14 mouse cellular contexts compared by ENCODE assay signal in genomic region chr2:166703491-166703890, GRCm38 (mm10). TPM values are rescaled to one million over a fixed set of nuclear protein-coding genes. Genes with fewer than 3 reads are reported as not detected.
DNase-seq lines count a peak whose midpoint lies in the region; ATAC-seq lines count a peak whose summit lies in the region.
"Had no signal": no experiment of that assay in that cellular context is flagged by ENCODE, and none has a peak within 500 bp of the region (broad histone marks: within the 10 kb centered on the region; RNA-seq: fewer than 3 reads in every experiment).

No protein-coding gene starts in this region.

- WGBS in kidney, embryonic 15.5 days, result 70% methylated on average over 3 of the region's 3 CpGs

- peaks cover 6% of the 10 kb centered on the region for H3K36me3 ChIP-seq in kidney, embryonic 15.5 days
- H3K36me3 ChIP-seq: midbrain, embryonic 15.5 days had no signal

- no peak overlapping the region for H3K4me2 ChIP-seq in kidney, embryonic 15.5 days
- H3K4me2 ChIP-seq: forebrain, embryonic 13.5 days; hindbrain, embryonic 12.5 days; midbrain, embryonic 15.5 days; neural tube, embryonic 13.5 days had no signal

- no peak for DNase-seq in kidney, postnatal 4 days
- DNase-seq in c-Kit-positive CD71-positive TER-119-negative erythroid progenitor cells, embryonic 14.5 days (ENCODE audit: low read depth), result peak; percentile 78
- peak; percentile 92 for DNase-seq in liver
- DNase-seq in spleen, postnatal 10 days (ENCODE audit: low spot score in 2 of 2), result peak; percentile 49 to 76
- no peak for DNase-seq in right cerebral cortex, adult 2 months (ENCODE audit: low spot score in 2 of 2)
- DNase-seq in frontal cortex, postnatal 25 days (ENCODE audit: low spot score in 2 of 2), result no peak
- DNase-seq in cerebellum, postnatal 10 days, result no peak
- DNase-seq: gastrocnemius, postnatal 10 days; left cerebral cortex, postnatal 4 days had no signal

- no peak overlapping the region for H3K9ac ChIP-seq in kidney, embryonic 15.5 days
- H3K9ac ChIP-seq: forebrain, embryonic 13.5 days; hindbrain, embryonic 12.5 days; midbrain, embryonic 15.5 days; neural tube, embryonic 13.5 days had no signal

- H3K27ac ChIP-seq in kidney, embryonic 15.5 days, result no peak overlapping the region
- H3K27ac ChIP-seq: forebrain, embryonic 13.5 days; hindbrain, embryonic 12.5 days; midbrain, embryonic 15.5 days; neural tube, embryonic 13.5 days had no signal

- 0 out of 2 replicates have a peak, but pooled peaks cover 3% of the 10 kb centered on the region for H3K27me3 ChIP-seq in kidney, embryonic 15.5 days
- H3K27me3 ChIP-seq: forebrain, embryonic 13.5 days; hindbrain, embryonic 12.5 days; midbrain, embryonic 15.5 days; neural tube, embryonic 13.5 days had no signal

- peak; percentile 68; the same call in 1 of the 2 replicates for ATAC-seq in kidney, embryonic 15.5 days (replicated peaks; ENCODE audit: low FRiP score)
- ATAC-seq: forebrain, embryonic 13.5 days; midbrain, embryonic 15.5 days had no signal

- no peak overlapping the region for H3K4me3 ChIP-seq in kidney, embryonic 15.5 days (replicated peaks)
- H3K4me3 ChIP-seq: forebrain, embryonic 13.5 days; hindbrain, embryonic 12.5 days; midbrain, embryonic 15.5 days; neural tube, embryonic 13.5 days had no signal

- H3K4me1 ChIP-seq in kidney, embryonic 15.5 days, result peaks cover 35% of the 10 kb centered on the region
- H3K4me1 ChIP-seq: midbrain, embryonic 15.5 days had no signal

- H3K9me3 ChIP-seq in kidney, embryonic 15.5 days (replicated peaks), result no peaks in the 10 kb centered on the region
- H3K9me3 ChIP-seq: forebrain, embryonic 13.5 days; hindbrain, embryonic 12.5 days; midbrain, embryonic 15.5 days; neural tube, embryonic 13.5 days had no signal

RNA-seq across cellular contexts. Expression of gene Prex1, which starts 10.1 kb away (rescaled TPM):
- 16.0 TPM in 2 replicates for polyA plus RNA-seq in kidney, embryonic 15.5 days (2015; fragmentation: Nextera tagmentation; extraction: Ambion mirVana)

Comparison
In these comparisons a context has a peak if more than half of its experiments do, and no peak if none do; other contexts are left out.
1. DNase-seq: peak in c-Kit-positive CD71-positive TER-119-negative erythroid progenitor cells, embryonic 14.5 days (single experiment), liver (single experiment) and spleen, postnatal 10 days (2 of 2); none in kidney, postnatal 4 days (0 of 2), right cerebral cortex, adult 2 months (0 of 2), frontal cortex, postnatal 25 days (0 of 2) and cerebellum, postnatal 10 days (0 of 2).